Comparison of ENCODE assay signal across 31 mouse cellular contexts in genomic region chr7:76228881-76229280, GRCm38 (mm10). TPM values are rescaled to one million over a fixed set of nuclear protein-coding genes. Genes with fewer than 3 reads are reported as not detected.
DNase-seq lines count a peak whose midpoint lies in the region; ATAC-seq and TF ChIP-seq lines count a peak whose summit lies in the region.
"Had no signal": no experiment of that assay in that cellular context is flagged by ENCODE, and none has a peak within 500 bp of the region (broad histone marks: within the 10 kb centered on the region; RNA-seq: fewer than 3 reads in every experiment).

No protein-coding gene starts in this region.

- TF ChIP-seq CTCF in thymus, adult 2 months (IDR thresholded peaks at IDR 0.05; ENCODE audit: borderline replicate concordance, control insufficient read depth, extremely low read depth, insufficient read depth, low read length, poor library complexity), result no peak

- peak; percentile 32 for DNase-seq in induced T-regulatory cell, adult 2 months (ENCODE audit: low read depth)
- peak; percentile 17 for DNase-seq in thymus, adult 2 months
- peak; percentile 34 for DNase-seq in thymus, postnatal 4 days
- DNase-seq in adrenal gland, postnatal 25 days, result no peak
- DNase-seq in kidney, adult 18-20 months, result no peak
- no peak for DNase-seq in heart, postnatal 14 days
- DNase-seq: adrenal gland, adult 2 months; cerebellum, adult 11-12 months; cerebellum, postnatal 14 days; embryo, embryonic 11 days; heart, adult 11 months; kidney, adult 9 months; kidney, postnatal 25 days; layer of hippocampus, postnatal 36 days; liver, postnatal 0 days had no signal

- H3K4me1 ChIP-seq in thymus, adult 2 months (replicated peaks; ENCODE audit: control insufficient read depth, insufficient read depth, low read length), result peaks cover 8% of the 10 kb centered on the region
- H3K4me1 ChIP-seq: embryonic facial prominence, embryonic 13.5 days; forebrain, embryonic 12.5 days; midbrain, embryonic 10.5 days; neural tube, embryonic 15.5 days had no signal

- H3K36me3 ChIP-seq in thymus, adult 2 months (ENCODE audit: control insufficient read depth, insufficient read depth, low read length), result no peaks in the 10 kb centered on the region
- H3K36me3 ChIP-seq: embryonic facial prominence, embryonic 13.5 days; forebrain, embryonic 12.5 days; limb, embryonic 12.5 days; midbrain, embryonic 10.5 days; neural tube, embryonic 15.5 days had no signal

- 7% methylated on average over 2 of the region's 2 CpGs for WGBS in thymus, adult 2 months

- intact Hi-C loops in heart, postnatal 14 days (cut with DNase I), result no loop called here

- no peak overlapping the region for H3K4me3 ChIP-seq in thymus, adult 2 months (ENCODE audit: control insufficient read depth, insufficient read depth, low read length)
- H3K4me3 ChIP-seq: embryonic facial prominence, embryonic 13.5 days; erythroblast, embryonic 14.5 days; forebrain, embryonic 12.5 days; limb, embryonic 12.5 days; midbrain, embryonic 10.5 days; myocyte; neural tube, embryonic 15.5 days had no signal

- H3K27ac ChIP-seq in thymus, adult 2 months (ENCODE audit: control insufficient read depth, insufficient read depth, low read length), result peak overlapping the region; percentile 9; the same call in 1 of the 2 replicates
- H3K27ac ChIP-seq: embryonic facial prominence, embryonic 13.5 days; forebrain, embryonic 12.5 days; limb, embryonic 12.5 days; macrophage; neural tube, embryonic 15.5 days had no signal

- peak; percentile 88 for ATAC-seq in CD4-positive, CD25-positive, alpha-beta regulatory T cell, adult 4 months
- ATAC-seq: liver, postnatal 0 days; lung, postnatal 0 days; midbrain, embryonic 16.5 days had no signal

- no peaks in the 10 kb centered on the region for H3K27me3 ChIP-seq in thymus, adult 2 months (ENCODE audit: control insufficient read depth, insufficient read depth, low read length)
- H3K27me3 ChIP-seq: embryonic facial prominence, embryonic 13.5 days; forebrain, embryonic 12.5 days; limb, embryonic 12.5 days; neural tube, embryonic 15.5 days had no signal

- TF ChIP-seq POLR2A in thymus, adult 2 months (IDR thresholded peaks at IDR 0.05; ENCODE audit: control insufficient read depth, extremely low read depth, insufficient read depth, low read length, poor library complexity), result no peak

RNA-seq across cellular contexts. Expression of gene Agbl1, which starts 0.8 kb away (rescaled TPM):
- not detected for polyA plus RNA-seq in CD4-positive, CD25-positive, alpha-beta regulatory T cell, adult 4 months (2017; shearing (Covaris generic))
- 0.08 TPM in 2 replicates for polyA plus RNA-seq in thymus, adult 2 months (2012; rRNA removed)
- total RNA-seq in adrenal gland, postnatal 25 days (2021), result not detected in 2 replicates
- total RNA-seq in heart, postnatal 14 days (2021), result under 1 TPM; 0.26 to 0.49 TPM
- total RNA-seq: adrenal gland, adult 2 months; ES-E14 had no signal
- polyA plus RNA-seq: adrenal gland, adult 2 months; embryonic facial prominence, embryonic 13.5 days; erythroblast, embryonic 14.5 days; heart, embryonic 11.5 days; heart, postnatal 0 days; limb, embryonic 12.5 days; liver, embryonic 11.5 days; lung, postnatal 0 days; macrophage; midbrain, embryonic 10.5 days; myocyte; small intestine, adult 2 months had no signal

Comparison
In these comparisons a context has a peak if more than half of its experiments do, and no peak if none do; other contexts are left out.
1. DNase-seq: peak in induced T-regulatory cell, adult 2 months (single experiment), thymus, adult 2 months (single experiment) and thymus, postnatal 4 days (single experiment); none in adrenal gland, postnatal 25 days (single experiment), kidney, adult 18-20 months (single experiment) and heart, postnatal 14 days (0 of 2).